Mouse (Mus musculus): Measurements from ENCODE around the gene Fam178b. TPM values are rescaled to one million over a fixed set of nuclear protein-coding genes. Genes with fewer than 3 reads are reported as not detected.
"Not testable (repeated sequence)": the region's sequence is repeated elsewhere in the genome, so short reads cannot be mapped to it uniquely, and the experiment has no call there.

Fam178b gene
- polyA plus RNA-seq, 1 experiment from 2014 or later, result 2.1 TPM

DNA sequence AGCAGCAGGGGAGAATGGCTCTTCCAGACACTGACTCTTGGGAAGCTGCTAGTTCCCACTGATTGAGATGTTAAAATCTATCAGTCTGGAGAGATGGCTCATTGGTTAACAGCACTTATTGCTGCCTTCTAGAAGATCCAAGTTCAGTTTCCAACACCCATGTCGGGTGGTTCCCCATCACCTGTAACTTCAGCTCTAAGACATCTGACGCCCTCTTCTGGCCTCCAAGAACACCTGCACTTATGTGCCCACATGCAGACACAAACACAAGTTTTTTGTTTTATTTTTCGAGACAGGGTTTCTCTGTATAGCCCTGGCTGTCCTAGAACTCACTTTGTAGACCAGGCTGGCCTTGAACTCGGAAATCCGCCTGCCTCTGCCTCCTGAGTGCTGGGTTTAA lies 67.0 kb downstream of the Fam178b start:
- H3K27me3 ChIP-seq (replicated peaks); H3K4me2 ChIP-seq; ATAC-seq (ENCODE audit: extremely low read depth, insufficient number of reproducible peaks, low FRiP score, low TSS enrichment); H3K9me3 ChIP-seq; H3K9ac ChIP-seq; H3K27ac ChIP-seq (replicated peaks); H3K36me3 ChIP-seq; H3K4me3 ChIP-seq: not testable (repeated sequence)
- peaks cover 14% of the 10 kb centered on the region for H3K4me1 ChIP-seq
- 75% methylated on average over 5 of the region's 5 CpGs for WGBS

DNA sequence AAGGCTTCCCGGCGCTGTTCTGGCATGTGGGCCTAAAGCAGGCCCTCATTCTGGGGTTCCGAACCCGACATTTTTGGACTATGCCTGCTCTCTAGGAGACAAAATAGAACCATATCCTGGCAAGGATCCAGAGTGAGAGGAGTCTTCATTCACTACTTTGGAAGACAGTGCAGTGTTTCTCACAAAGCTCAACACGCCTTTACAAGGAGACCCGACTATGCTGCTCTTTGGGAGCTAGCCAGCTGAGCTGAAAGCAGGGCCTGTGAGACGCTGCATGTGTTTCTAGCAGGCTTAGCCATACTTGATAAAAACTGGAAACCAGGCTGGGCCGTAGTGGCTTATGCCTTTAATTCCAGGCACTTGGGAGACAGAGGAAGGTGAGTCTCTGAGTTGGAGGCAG lies 67.8 kb downstream of the Fam178b start:
- Histone ChIP-seq H3K4me3 (no peak overlapping the region), H3K27ac (replicated peaks) (peak overlapping the region; percentile 30; the same call in 1 of the 2 replicates), H3K4me1 (peaks cover 14% of the 10 kb centered on the region), H3K4me2 (no peak overlapping the region), H3K9me3 (no peaks in the 10 kb centered on the region), H3K9ac (0 out of 2 replicates have a peak overlapping the region, but pooled peaks have one; percentile 7), H3K36me3 (no peaks in the 10 kb centered on the region), H3K27me3 (replicated peaks) (no peaks in the 10 kb centered on the region)
- 69% methylated on average over 8 of the region's 8 CpGs for WGBS
- ATAC-seq (ENCODE audit: extremely low read depth, insufficient number of reproducible peaks, low FRiP score, low TSS enrichment), result no peak

DNA sequence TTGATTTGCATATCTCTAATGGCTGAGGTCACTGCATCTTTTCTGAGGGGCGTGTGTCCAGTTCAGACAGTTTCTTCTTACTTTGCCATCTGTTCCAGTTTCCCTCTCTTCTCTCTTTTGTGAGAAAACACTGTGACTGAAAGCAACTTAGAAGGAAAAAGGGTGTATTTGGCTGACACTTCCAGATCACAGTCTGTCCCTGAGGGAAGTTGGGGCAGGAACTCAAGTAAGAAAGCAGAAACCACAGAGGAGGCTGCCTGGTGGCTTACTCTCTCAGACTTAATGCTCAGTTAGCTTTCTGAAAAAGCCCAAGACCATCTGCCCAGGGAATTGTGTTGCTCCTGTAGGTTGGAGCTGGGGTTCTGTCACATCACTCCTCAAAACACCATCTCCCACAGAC lies 68.4 kb downstream of the Fam178b start:
- Histone ChIP-seq H3K27me3 (replicated peaks) (no peaks in the 10 kb centered on the region), H3K9me3 (no peaks in the 10 kb centered on the region), H3K9ac (no peak overlapping the region), H3K4me1 (peaks cover 14% of the 10 kb centered on the region), H3K4me3 (no peak overlapping the region), H3K36me3 (no peaks in the 10 kb centered on the region), H3K4me2 (no peak overlapping the region), H3K27ac (replicated peaks) (no peak overlapping the region)
- 77% methylated on average over 1 of the region's 1 CpGs for WGBS
- ATAC-seq (ENCODE audit: extremely low read depth, insufficient number of reproducible peaks, low FRiP score, low TSS enrichment), result no peak

DNA sequence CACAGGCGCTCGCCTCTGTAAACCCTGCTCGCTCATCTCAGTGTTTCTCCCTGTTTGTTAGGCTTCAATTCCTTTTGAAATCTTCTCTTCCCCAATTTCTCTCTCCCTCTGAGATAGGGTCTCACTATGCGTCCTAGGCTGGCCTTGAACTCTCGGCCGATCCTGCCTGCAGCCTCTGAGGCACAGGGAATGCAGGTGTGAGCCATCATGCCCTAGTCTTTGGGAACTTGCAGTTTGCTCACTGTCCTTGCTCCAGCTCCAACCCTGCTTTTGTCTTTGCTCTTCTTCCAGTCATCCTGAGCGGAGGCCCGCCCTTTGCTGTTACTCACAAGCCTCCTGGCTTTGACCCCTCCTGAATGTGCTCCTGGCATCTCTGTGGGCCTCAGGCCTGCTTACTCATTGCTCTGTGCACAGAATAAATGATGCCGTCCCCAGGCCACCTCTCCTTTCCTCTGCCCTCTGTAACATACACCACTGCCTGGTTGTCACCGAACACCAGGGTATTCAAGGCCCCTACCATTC lies 69.5 kb downstream of the Fam178b start:
- no peak overlapping the region for H3K27ac ChIP-seq (replicated peaks)
- H3K4me3 ChIP-seq, result no peak overlapping the region
- no peaks in the 10 kb centered on the region for H3K9me3 ChIP-seq
- H3K4me1 ChIP-seq, result peaks cover 14% of the 10 kb centered on the region
- H3K9ac ChIP-seq, result no peak overlapping the region
- no peaks in the 10 kb centered on the region for H3K27me3 ChIP-seq (replicated peaks)
- no peak for ATAC-seq (ENCODE audit: extremely low read depth, insufficient number of reproducible peaks, low FRiP score, low TSS enrichment)
- WGBS, result 89% methylated on average over 10 of the region's 10 CpGs
- H3K36me3 ChIP-seq, result no peaks in the 10 kb centered on the region
- no peak overlapping the region for H3K4me2 ChIP-seq

DNA sequence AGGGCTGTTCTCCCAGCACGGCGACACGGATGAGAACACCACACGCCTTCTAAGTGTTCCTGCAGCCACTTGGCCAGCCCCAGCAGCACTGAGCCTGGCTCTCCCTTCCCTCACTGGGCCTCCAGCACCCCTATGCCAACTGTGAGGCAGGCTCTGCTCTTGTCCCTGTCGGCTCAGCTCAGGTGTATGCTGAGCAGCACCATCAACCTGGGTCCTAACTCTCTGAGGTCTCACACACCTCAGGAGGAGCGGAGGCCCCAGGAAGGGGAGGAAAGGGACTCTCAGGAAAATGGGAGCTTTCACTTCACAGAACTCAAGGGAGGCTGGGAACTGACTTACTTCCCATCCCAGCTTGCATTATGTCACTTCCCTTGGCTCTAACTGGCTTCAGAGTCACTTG lies 70.6 kb downstream of the Fam178b start:
- H3K4me1 ChIP-seq, result peaks cover 16% of the 10 kb centered on the region
- H3K4me2 ChIP-seq, result no peak overlapping the region
- 76% methylated on average over 6 of the region's 6 CpGs for WGBS
- no peak overlapping the region for H3K27ac ChIP-seq (replicated peaks)
- H3K4me3 ChIP-seq, result no peak overlapping the region
- H3K36me3 ChIP-seq, result no peaks in the 10 kb centered on the region
- 0 out of 2 replicates have a peak overlapping the region, but pooled peaks have one; percentile 40 for H3K9ac ChIP-seq
- no peaks in the 10 kb centered on the region for H3K27me3 ChIP-seq (replicated peaks)
- ATAC-seq (ENCODE audit: extremely low read depth, insufficient number of reproducible peaks, low FRiP score, low TSS enrichment), result no peak
- no peaks in the 10 kb centered on the region for H3K9me3 ChIP-seq

DNA sequence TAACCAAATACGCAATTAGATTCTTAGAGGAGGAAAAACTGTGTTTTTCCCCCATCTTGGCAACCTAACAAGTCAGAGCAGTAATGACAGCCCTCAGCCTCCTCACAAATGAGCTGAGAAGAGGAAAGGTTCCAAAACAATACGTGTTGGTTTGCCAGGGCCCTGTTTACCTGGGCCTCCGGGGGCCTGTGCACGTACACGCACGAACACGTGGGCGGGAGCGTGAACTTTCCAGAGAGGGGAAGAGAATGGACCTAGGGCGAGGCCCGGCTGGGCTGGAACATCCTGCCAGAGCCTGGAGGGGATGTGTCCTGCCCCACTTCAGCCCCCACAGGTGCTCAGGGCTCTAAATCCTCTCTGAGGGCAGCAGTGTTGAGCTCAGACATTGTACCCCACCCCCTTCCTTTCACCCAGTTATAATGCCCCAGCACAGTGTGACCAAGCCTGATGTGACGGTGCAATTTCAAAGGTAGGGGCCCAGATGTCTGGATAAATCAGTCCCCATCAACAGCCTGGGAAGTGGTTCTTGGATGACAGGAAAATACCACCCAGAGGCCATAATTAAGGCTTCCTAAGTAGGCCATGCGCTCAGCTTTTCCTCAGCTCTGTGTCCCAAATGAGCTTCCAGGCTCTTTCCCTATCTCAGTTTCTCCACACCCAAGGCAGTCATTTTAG lies 71.4 kb downstream of the Fam178b start:
- 0 out of 2 replicates have a peak overlapping the region, but pooled peaks have one; percentile 40 for H3K9ac ChIP-seq
- 67% methylated on average over 13 of the region's 13 CpGs for WGBS
- no peak for ATAC-seq (ENCODE audit: extremely low read depth, insufficient number of reproducible peaks, low FRiP score, low TSS enrichment)
- H3K27me3 ChIP-seq (replicated peaks), result no peaks in the 10 kb centered on the region
- H3K9me3 ChIP-seq, result no peaks in the 10 kb centered on the region
- no peak overlapping the region for H3K4me2 ChIP-seq
- H3K4me3 ChIP-seq, result no peak overlapping the region
- H3K27ac ChIP-seq (replicated peaks), result no peak overlapping the region
- no peaks in the 10 kb centered on the region for H3K36me3 ChIP-seq
- H3K4me1 ChIP-seq, result peaks cover 24% of the 10 kb centered on the region

DNA sequence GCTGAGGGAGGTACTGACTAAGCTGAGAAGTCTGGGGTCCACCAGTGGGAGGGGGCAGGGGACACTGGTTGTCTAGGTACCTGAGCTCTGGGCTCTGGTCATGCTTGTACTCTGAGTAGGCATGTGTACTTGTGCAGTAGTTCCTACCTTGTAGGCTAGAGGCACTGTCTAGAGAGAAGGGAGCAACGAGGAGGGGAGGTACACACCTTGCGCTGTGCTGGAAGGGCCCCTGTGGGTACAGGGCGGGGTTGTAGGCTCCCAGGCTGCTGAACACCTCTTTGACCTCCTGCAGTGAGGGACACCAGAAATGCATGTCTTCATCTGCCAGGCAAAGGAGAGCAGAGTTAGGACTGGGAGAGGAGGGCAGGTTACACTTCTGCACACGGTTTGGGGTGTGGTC lies 74.8 kb downstream of the Fam178b start:
- Histone ChIP-seq H3K4me3 (no peak overlapping the region), H3K9ac (no peak overlapping the region)

DNA sequence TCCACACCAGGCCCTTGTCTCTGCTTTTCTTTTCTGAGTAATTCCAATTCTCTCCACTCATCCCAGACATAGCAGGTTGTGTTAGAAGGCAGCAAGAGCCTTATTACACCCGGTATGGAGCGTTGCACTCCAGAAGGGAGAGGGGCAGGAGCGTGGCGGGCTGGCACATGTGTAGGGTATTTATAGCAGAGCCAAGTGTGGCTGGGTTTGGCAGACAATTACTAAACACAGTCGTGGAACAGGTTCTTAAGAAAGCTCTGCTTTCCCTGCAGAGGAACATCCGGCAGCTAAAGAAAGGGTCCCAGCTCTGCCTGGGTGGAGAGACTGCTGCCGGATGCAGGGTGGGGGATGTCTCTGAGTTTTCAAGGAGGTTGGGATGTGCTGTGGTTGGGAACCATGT lies 76.0 kb downstream of the Fam178b start:
- no peak for ATAC-seq (ENCODE audit: extremely low read depth, insufficient number of reproducible peaks, low FRiP score, low TSS enrichment)
- no peaks in the 10 kb centered on the region for H3K36me3 ChIP-seq
- no peaks in the 10 kb centered on the region for H3K27me3 ChIP-seq (replicated peaks)
- H3K4me1 ChIP-seq, result peaks cover 30% of the 10 kb centered on the region
- no peak overlapping the region for H3K9ac ChIP-seq
- H3K27ac ChIP-seq (replicated peaks), result peak overlapping the region; percentile 73
- 38% methylated on average over 7 of the region's 7 CpGs for WGBS
- no peak overlapping the region for H3K4me3 ChIP-seq
- H3K9me3 ChIP-seq, result no peaks in the 10 kb centered on the region
- H3K4me2 ChIP-seq, result peak overlapping the region; percentile 48

More for the DNA sequence above, 74.8 kb downstream of the Fam178b start:
- Histone ChIP-seq H3K36me3 (no peaks in the 10 kb centered on the region), H3K27me3 (replicated peaks) (no peaks in the 10 kb centered on the region), H3K4me2 (no peak overlapping the region), H3K4me1 (peaks cover 29% of the 10 kb centered on the region), H3K27ac (replicated peaks) (no peak overlapping the region), H3K9me3 (no peaks in the 10 kb centered on the region)
- 58% methylated on average over 4 of the region's 4 CpGs for WGBS
- no peak for ATAC-seq (ENCODE audit: extremely low read depth, insufficient number of reproducible peaks, low FRiP score, low TSS enrichment)

DNA sequence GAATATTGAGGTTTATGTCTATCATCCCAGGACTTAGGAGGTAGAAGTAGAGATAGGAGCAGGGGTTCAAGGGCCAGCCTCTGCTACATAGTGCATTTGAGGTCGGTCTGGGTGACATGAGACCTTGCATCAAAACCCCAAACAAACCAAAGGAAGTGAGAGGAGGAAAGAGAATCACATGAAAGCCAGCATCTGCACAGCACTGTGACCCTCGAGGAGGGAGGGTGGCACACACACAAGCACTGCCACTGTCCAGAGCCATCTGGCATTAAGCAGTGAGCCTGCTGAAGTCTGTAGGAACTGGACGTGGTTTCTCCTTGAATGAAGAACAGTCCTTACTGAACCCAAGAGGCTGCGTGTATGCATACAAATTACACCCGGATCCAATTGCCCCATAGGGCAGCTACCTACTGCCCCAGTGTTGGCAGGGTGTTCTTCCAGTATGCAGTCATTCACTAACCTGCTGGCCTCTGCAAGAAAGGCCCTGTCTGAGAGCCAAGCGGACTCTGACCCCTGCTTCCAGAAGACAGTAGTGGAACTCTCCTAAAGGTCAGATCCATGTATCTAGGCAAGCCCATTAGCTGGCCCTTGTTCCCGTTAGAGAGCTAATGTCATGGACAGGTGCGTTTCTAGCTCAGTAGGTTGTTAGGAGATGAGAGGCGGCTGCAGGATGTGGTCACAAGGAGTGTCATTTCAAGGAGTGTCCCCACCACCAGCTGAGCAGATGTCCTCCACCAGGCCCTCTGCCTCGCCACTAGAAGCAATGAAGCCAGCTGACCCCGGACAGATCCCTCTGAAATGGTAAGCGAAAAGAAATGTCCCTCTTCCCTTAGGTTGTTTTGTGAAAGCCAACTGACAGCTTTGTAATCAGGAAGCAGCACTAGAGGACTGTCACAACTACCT lies 78.5 kb downstream of the Fam178b start:
- WGBS, result 77% methylated on average over 12 of the region's 12 CpGs
- H3K4me1 ChIP-seq, result peaks cover 27% of the 10 kb centered on the region
- no peak overlapping the region for H3K4me2 ChIP-seq
- ATAC-seq (ENCODE audit: extremely low read depth, insufficient number of reproducible peaks, low FRiP score, low TSS enrichment), result no peak
- H3K9me3 ChIP-seq, result no peaks in the 10 kb centered on the region
- H3K27me3 ChIP-seq (replicated peaks), result no peaks in the 10 kb centered on the region
- peak overlapping the region; percentile 70; the same call in 1 of the 2 replicates for H3K27ac ChIP-seq (replicated peaks)
- no peak overlapping the region for H3K9ac ChIP-seq
- no peaks in the 10 kb centered on the region for H3K36me3 ChIP-seq
- H3K4me3 ChIP-seq, result no peak overlapping the region

DNA sequence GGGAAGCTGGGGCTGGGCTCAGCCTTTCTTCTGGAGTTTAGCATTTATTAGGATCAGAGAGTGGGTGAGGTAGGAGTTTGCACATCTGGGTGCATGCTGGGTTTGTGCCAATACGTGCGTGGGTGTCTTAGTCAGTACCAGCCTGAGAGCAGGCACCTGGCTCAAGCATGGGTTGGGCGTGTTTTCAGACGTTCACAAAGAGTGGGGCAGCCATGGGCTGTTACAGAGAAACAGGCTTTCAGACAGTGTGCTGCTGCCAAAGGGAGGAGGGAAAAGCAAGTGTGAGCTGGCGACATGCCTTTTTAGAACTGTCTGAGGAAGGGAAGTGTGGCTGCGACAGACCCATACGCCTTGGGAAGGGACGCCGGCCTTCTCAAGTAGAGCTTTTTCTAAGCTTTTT lies 79.6 kb downstream of the Fam178b start:
- Histone ChIP-seq H3K36me3 (no peaks in the 10 kb centered on the region), H3K9me3 (no peaks in the 10 kb centered on the region), H3K4me1 (peaks cover 27% of the 10 kb centered on the region), H3K4me3 (no peak overlapping the region), H3K9ac (peak overlapping the region; percentile 44; the same call in 1 of the 2 replicates), H3K27me3 (replicated peaks) (no peaks in the 10 kb centered on the region), H3K27ac (replicated peaks) (peak overlapping the region; percentile 70), H3K4me2 (no peak overlapping the region)
- no peak for ATAC-seq (ENCODE audit: extremely low read depth, insufficient number of reproducible peaks, low FRiP score, low TSS enrichment)
- 41% methylated on average over 9 of the region's 9 CpGs for WGBS

DNA sequence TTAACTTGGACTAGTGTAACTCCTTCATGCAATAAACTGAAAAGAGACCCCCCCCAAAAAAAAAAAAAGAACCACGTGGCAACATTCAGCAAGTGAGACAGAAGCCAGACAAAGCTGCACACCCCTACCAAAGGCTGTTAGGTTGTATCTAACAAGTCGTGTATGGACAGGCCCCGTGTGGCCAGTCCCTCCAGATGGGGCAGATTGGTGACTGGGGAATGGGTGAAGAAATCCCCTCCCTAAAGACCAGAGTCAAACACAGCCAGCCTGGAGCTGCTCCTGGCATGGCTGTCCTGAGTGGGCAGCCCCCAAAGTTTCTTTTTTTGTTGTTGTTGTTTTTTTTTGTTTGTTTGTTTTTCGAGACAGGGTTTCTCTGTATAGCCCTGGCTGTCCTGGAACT lies 80.7 kb downstream of the Fam178b start:
- 50% methylated on average over 4 of the region's 4 CpGs for WGBS
- Histone ChIP-seq H3K4me3 (no peak overlapping the region), H3K9me3 (no peaks in the 10 kb centered on the region), H3K4me1 (peaks cover 24% of the 10 kb centered on the region), H3K27me3 (replicated peaks) (no peaks in the 10 kb centered on the region), H3K27ac (replicated peaks) (no peak overlapping the region), H3K4me2 (no peak overlapping the region), H3K9ac (no peak overlapping the region), H3K36me3 (no peaks in the 10 kb centered on the region)
- ATAC-seq (ENCODE audit: extremely low read depth, insufficient number of reproducible peaks, low FRiP score, low TSS enrichment), result no peak
